Mouse (Mus musculus) MEL (cell line): ENCODE measurements around the gene Sipa1l1.

Experiments
- BHLHE40 ChIP-seq: IDR thresholded peaks from 2 replicates; pipeline ENCODE4 v1.6.1; 2012; ENCODE audit warnings: low read depth, mild to moderate bottlenecking, inconsistent platforms, low read length, improper control_type of control experiment, borderline replicate concordance
- CHD1 ChIP-seq: IDR thresholded peaks from 2 replicates; pipeline ENCODE4 v1.6.1; 2012; ENCODE audit warnings: low read depth, mild to moderate bottlenecking, inconsistent platforms, low read length, improper control_type of control experiment
- CTCF ChIP-seq, 3 experiments: IDR thresholded peaks in 2 of 3; conservative IDR thresholded peaks in 1 of 3; 2 replicates each; pipeline ENCODE4 v1.5.1; 2011 to 2012; ENCODE audit warnings: low read length in 3 of 3, low read depth in 2 of 3, mild to moderate bottlenecking in 2 of 3, improper control_type of control experiment in 1 of 3, inconsistent platforms in 1 of 3, mixed read lengths in 1 of 3, moderate library complexity in 1 of 3; ENCODE audit not compliant: control insufficient read depth in 1 of 3, insufficient read depth in 1 of 3, poor library complexity in 1 of 3, severe bottlenecking in 1 of 3
- E2F4 ChIP-seq: IDR thresholded peaks from 2 replicates; pipeline ENCODE4 v1.6.1; 2011; ENCODE audit warnings: low read depth, low read length, improper control_type of control experiment, borderline replicate concordance
- EP300 ChIP-seq, 2 experiments: IDR thresholded peaks; 2 replicates each; pipeline ENCODE4 v1.6.1; 2011; ENCODE audit warnings: improper control_type of control experiment in 2 of 2, low read length in 2 of 2, low read depth in 1 of 2, mild to moderate bottlenecking in 1 of 2
- HCFC1 ChIP-seq: IDR thresholded peaks from 2 replicates; pipeline ENCODE4 v1.6.1; 2012; ENCODE audit warnings: low read depth, mild to moderate bottlenecking, inconsistent platforms, low read length, improper control_type of control experiment, moderate library complexity
- MAFK ChIP-seq: IDR thresholded peaks from 2 replicates; pipeline ENCODE4 v1.6.1; 2011; ENCODE audit warnings: low read depth, mild to moderate bottlenecking, low read length, improper control_type of control experiment, borderline replicate concordance
- MAX ChIP-seq: IDR thresholded peaks from 2 replicates; pipeline ENCODE4 v1.6.1; 2011; ENCODE audit warnings: low read length, improper control_type of control experiment
- MAZ ChIP-seq: IDR thresholded peaks from 2 replicates; pipeline ENCODE4 v1.6.1; 2012; ENCODE audit warnings: low read depth, mild to moderate bottlenecking, inconsistent platforms, low read length, improper control_type of control experiment
- MXI1 ChIP-seq: IDR thresholded peaks from 2 replicates; pipeline ENCODE4 v1.6.1; 2011; ENCODE audit warnings: mild to moderate bottlenecking, low read depth, low read length, improper control_type of control experiment
- POLR2A ChIP-seq, 2 experiments: IDR thresholded peaks; 2 replicates each; pipeline ENCODE4 v1.6.1; 2011 to 2012; ENCODE audit warnings: low read length in 2 of 2, mild to moderate bottlenecking in 2 of 2, control low read depth in 1 of 2, improper control_type of control experiment in 1 of 2, low read depth in 1 of 2, moderate library complexity in 1 of 2; ENCODE audit not compliant: control insufficient read depth in 1 of 2, insufficient read depth in 1 of 2, poor library complexity in 1 of 2
- POLR2AphosphoS5 ChIP-seq: IDR thresholded peaks from 2 replicates; pipeline ENCODE4 v1.6.1; 2012; ENCODE audit warnings: low read depth, borderline replicate concordance, mild to moderate bottlenecking, inconsistent platforms, low read length, moderate library complexity, mixed read lengths
- TCF12 ChIP-seq: IDR thresholded peaks from 2 replicates; pipeline ENCODE4 v1.6.1; 2014; ENCODE audit warnings: low read depth, mild to moderate bottlenecking, inconsistent platforms, low read length, improper control_type of control experiment, moderate library complexity

DNA sequence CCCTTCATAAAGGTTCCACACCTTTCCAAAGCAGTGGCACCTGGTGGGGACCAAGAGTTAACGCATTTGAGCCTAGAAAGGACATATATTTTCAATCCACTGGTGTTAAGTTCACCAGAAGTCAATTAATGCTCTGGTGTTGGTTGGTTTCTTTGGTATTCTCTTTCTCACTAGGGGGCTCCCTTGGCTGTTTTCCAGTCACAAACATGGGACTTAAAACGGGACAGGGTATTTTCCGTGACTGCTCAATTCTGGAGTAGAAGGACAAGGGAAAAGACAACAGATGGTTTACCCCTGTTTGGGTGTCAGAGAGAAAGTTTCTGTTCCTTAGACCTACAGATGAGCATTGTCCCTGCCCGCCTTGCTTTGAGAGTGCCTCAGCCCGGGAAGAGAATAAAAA, 105.5 kb downstream of the Sipa1l1 start:
- TF ChIP-seq CTCF (IDR thresholded peaks at IDR 0.05 in 2 of 3, conservative IDR thresholded peaks at IDR 0.05 in 1 of 3; ENCODE audit: control insufficient read depth in 1 of 3, insufficient read depth in 1 of 3, low read depth in 2 of 3, low read length in 3 of 3, poor library complexity in 1 of 3, severe bottlenecking in 1 of 3) = no peak
- TF ChIP-seq E2F4 = no peak
- no peak for TF ChIP-seq EP300 (IDR thresholded peaks at IDR 0.05; ENCODE audit: low read depth in 1 of 2, low read length in 2 of 2)
- no peak for TF ChIP-seq POLR2AphosphoS5
- TF ChIP-seq HCFC1 = no peak
- TF ChIP-seq MAZ = no peak
- no peak for TF ChIP-seq MAX
- no peak for TF ChIP-seq BHLHE40
- no peak for TF ChIP-seq MAFK
- no peak for TF ChIP-seq POLR2A (IDR thresholded peaks at IDR 0.05; ENCODE audit: control insufficient read depth in 1 of 2, insufficient read depth in 1 of 2, low read depth in 1 of 2, low read length in 2 of 2, poor library complexity in 1 of 2)
- no peak for TF ChIP-seq TCF12
- no peak for TF ChIP-seq CHD1
- no peak for TF ChIP-seq MXI1
